Mouse (Mus musculus) Patski (cell line): ENCODE data around the gene Spata48. TPM values are rescaled to one million over a fixed set of nuclear protein-coding genes. Genes with fewer than 3 reads are reported as not detected.

Experiments
- ATAC-seq: fragments of 100-300 bp; one replicate; pipeline ENCODE4 v1.8.0; 2021
- CTCF ChIA-PET: fragments of 350-600 bp; sonication (Branson Sonifier 250); formaldehyde crosslinking; loops from one replicate; lab custom pipeline; 2022; ENCODE audit warnings: inconsistent platforms; lab: Charles Lee
- POLR2A ChIA-PET: fragments of 350-600 bp; sonication (Branson Sonifier 250); formaldehyde crosslinking; loops from one replicate; lab custom pipeline; 2022; ENCODE audit warnings: antibody characterized with exemption, inconsistent platforms; lab: Charles Lee
- DNase-seq: peaks from one replicate; pipeline ENCODE4 v3.0.0-alpha.2; 2011; ENCODE audit warnings: low read depth, low spot score
- H3K27me3 ChIP-seq: fragments of 371-371 bp; one replicate; pipeline ENCODE4 v1.5.1; 2021
- CTCF ChIP-seq: fragments of 100-300 bp; IDR thresholded peaks from one replicate; pipeline ENCODE4 v1.5.1; 2021
- in situ Hi-C: fragments of 300-500 bp; cut with MboI; formaldehyde crosslinking; loops from 3 replicates; pipeline ENCODE4 v1.11.1; 2018; ENCODE audit warnings: low pct_unique_long_range_greater_than_20kb, mixed read lengths
- polyA plus RNA-seq: library from polyadenylated mRNA; unstranded; gene quantifications from one replicate; pipeline ENCODE4 v1.2.3, GENCODE M21; 2021

Gene Spata48
- polyA plus RNA-seq, 1 experiment from 2014 or later, result not detected

DNA sequence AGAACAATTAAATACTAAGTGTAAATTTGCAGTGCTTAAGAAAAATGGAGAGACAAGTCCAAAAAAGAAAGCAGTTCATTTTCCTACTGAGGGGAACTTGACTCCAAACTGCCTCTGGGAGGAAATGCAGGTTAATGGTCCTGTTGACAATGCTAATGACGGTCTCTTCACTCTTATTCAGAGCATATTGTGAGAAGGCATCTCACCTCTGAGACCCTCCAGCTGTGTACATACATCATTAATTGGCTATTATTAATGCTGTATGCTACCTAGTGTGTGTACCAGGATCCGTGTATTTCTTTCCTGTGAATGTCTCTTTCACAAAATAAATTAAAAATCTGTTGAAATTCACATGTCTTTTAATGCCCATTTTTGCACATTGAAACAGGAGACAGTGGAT is 47.5 kb downstream of the Spata48 start:
- no peak for ATAC-seq

DNA sequence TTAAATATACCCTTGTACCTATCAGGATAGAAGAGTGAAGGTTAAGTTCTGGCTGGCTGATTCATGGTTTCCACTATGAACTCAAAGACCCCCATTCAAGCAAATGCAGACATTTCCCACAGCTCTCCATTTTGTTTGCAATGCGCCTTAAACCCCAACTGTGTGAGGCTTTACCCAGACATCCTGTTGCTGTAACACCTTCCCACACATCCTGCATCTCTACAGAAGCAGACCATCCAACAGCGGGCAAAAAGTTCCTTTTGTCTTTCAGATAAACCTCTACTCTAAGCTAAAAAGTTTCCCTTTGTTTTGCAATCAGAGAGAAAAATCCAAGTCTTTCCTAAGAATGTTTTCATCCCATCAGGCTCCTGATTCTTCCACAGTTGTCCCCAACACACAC is 50.2 kb downstream of the Spata48 start:
- CTCF ChIA-PET, result no interaction called here
- no peak for ATAC-seq

More for the DNA sequence above, 47.5 kb downstream of the Spata48 start:
- ChIA-PET POLR2A (no interaction called here), CTCF (no interaction called here)
- no peak for TF ChIP-seq CTCF
- peaks cover 4% of the 10 kb centered on the region for H3K27me3 ChIP-seq
- in situ Hi-C loops, result no loop called here
- no peak for DNase-seq

DNA sequence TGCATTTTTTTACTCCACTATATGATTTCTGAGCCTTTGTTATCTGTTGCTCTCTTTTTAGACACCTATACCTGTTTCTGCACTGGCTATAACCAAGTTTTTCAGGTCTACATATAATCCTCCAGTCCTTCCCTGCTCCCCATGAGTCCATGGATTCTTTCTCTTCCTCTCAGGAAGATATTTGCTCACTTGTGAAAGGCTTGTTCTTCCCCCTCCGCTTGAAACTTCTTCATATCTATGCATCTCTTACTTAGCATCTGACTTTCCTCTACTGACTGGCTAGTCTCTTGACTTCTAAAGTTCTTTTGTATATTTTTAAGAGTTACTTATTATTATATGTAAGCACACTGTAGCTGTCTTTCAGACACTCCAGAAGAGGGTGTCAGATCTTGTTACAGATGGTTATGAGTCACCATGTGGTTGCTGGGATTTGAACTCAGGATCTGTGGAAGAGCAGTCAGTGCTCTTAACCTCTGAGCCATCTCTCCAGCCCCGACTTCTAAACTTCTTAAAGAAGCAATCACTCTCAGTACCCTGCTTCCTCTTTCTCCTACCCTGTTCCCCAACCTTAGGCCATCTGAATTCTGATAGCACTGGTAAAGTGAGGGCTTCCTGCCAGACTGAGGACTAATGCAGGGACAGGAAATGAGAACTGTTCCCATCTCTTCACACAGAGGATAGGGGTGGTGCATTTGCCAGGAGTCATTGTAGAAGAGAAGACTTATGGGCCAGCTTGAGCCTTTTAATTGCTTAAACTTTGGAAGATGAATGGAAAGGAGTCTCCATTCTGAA is 51.3 kb downstream of the Spata48 start:
- no peak for ATAC-seq
- CTCF ChIA-PET, result no interaction called here
- no peak for TF ChIP-seq CTCF
- DNase-seq, result no peak
- in situ Hi-C loops, result no loop called here
- POLR2A ChIA-PET, result no interaction called here
- H3K27me3 ChIP-seq, result peaks cover 15% of the 10 kb centered on the region

More for the DNA sequence above, 50.2 kb downstream of the Spata48 start:
- peaks cover 13% of the 10 kb centered on the region for H3K27me3 ChIP-seq
- DNase-seq, result no peak
- no peak for TF ChIP-seq CTCF
- POLR2A ChIA-PET, result no interaction called here
- in situ Hi-C loops, result no loop called here

DNA sequence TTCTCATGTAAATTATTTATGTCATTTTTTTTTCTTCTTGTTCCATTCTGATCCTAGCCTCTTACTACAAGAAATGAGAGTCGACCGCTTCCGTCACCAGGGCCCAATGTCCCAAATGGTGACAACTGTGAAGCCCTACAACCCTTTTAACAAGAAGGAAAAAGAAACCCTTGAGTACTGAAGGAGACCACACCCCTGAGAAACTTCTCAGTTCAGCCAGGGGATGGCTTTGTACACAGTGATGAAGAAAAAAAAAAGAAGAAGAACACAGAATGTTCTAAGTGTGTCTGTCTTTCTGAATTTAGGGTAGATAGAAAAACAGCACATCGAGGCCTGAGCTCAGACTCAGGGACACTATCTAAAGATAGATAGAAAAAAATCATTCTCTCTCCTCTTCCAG is 53.0 kb downstream of the Spata48 start:
- DNase-seq, result no peak
- ChIA-PET CTCF (no interaction called here), POLR2A (no interaction called here)
- in situ Hi-C loops, result no loop called here
- no peak for ATAC-seq
- H3K27me3 ChIP-seq, result peaks cover 22% of the 10 kb centered on the region
- no peak for TF ChIP-seq CTCF

DNA sequence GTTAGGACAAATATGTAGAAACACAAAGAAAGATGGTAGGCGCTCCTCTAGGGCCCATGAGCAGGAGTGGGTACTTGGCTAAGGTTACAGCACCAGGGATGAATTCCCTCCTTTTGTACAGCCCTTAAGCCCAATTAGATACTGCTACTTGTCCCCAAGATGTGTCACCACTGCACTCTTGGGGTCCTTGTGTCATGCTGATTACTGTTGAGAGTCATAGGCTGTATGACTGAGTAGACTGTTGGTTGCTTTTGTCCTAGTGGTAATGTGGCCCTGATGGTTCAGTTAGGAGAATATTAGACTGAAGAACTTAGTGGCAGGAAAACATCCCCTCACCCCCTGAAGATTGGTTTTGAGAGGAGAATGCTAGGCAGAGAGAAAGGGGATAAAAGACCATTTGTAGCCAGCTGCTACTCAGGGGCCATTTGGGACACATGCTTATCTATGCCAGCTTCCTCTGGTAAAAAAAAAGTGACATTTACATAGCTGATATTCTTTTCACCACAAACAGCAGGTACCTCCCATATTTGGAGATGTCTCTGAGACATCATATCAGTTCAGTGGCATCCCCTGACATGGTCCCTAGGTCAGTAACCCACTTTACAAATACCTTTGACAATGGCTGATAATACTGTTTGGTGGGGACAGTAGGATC is 56.0 kb downstream of the Spata48 start:
- ChIA-PET CTCF (no interaction called here), POLR2A (no interaction called here)
- no peak for ATAC-seq
- in situ Hi-C loops, result no loop called here
- H3K27me3 ChIP-seq, result peaks cover 32% of the 10 kb centered on the region
- DNase-seq, result no peak
- TF ChIP-seq CTCF, result no peak

DNA sequence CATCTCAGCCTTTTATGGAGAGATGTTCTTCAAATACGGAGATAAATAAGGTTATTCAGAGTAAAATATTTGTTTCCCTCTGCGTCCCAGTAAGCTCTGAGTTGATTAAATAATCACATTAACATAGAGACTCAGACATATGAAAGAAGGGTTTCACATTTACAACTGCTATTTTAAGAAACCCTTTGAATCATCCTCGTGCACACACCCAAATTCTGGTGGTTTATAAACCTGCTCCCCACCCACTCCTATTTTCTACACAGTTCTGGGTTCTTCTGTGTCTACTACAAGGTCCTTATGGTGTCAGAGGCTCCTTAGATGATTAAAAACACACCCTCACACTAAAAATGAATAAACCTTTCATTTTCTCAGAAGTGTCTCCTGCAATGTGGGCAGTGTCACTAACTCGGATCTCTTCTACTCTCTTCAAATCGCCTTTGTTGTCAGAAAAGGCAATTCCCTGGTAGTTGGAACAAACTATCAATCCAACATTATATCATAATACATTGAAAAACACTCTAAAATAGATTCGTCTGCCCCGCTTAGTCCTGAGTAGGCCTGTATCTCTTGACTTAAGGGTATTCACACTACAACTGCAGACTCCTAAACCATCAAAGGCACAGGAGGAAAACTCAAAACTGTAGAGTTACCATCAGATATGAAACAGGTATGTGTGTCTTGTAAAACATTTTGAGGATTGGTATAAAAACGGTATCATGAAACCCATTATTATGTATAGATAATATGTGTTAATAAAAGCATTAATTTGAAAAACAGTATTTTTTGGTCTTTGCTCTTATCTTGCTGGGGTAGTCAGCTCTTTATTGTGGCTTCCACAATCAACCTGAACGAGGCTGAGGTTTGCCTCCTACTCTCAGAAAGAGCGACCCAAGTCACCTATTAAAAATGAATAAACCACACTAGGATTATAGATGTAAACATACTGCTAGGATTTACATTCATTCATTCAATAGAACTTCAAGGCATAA is 57.7 kb downstream of the Spata48 start:
- in situ Hi-C loops, result no loop called here
- ChIA-PET POLR2A (no interaction called here), CTCF (no interaction called here)
- no peak for ATAC-seq
- H3K27me3 ChIP-seq, result peaks cover 35% of the 10 kb centered on the region
- TF ChIP-seq CTCF, result no peak
- no peak for DNase-seq

DNA sequence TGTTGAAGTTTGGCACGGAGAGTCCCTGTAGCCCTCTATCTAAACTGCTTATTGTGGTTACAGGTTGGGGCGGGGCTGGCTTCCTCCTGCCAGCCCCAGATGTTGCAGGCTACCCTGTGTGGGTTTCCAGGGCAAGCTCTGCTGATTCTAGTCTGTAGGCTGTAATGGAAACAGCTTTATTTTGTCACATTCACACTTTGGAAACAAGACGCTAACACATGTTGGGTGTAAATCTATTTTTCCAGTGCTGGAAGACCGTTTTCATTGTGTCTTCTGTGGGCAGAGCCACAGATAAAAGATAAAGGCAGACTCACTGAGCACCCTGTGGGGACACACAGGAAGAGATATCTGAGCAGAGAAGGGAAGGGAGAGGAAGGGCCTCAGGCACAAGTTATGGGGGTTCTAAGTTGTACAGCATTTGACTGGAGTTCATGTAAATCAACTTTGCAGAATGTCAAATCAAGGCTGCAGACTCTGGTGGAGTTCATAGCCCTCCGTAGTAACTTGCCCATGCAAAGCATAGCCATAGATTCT is 60.1 kb downstream of the Spata48 start:
- POLR2A ChIA-PET, result no interaction called here
- CTCF ChIA-PET, result interaction anchor here (0.6 kb wide), 1 partner anchor 22 kb away, joined by 3 read pairs; no protein-coding TSS in a partner anchor
- in situ Hi-C loops, result no loop called here
- no peak for ATAC-seq
- peaks cover 23% of the 10 kb centered on the region for H3K27me3 ChIP-seq
- no peak for TF ChIP-seq CTCF
- DNase-seq, result no peak

DNA sequence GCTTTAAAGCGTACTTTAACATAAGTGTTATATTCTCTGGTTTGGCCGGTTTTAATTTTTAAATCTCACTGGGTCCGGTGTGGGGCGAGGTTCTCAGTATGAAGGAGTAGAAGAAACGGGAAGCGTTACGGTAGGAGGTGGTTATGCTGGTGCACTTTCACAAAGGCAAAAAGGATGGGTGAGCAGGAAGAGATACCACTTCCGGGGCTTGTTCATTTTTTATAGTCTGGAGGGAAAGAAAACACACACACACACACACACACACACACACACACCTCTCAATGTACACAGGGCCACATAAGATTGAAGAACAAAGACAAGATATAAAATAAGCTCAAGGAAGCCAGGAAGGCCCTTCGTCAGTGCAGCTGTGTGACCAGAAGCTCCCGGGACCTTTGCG is 66.9 kb downstream of the Spata48 start:
- TF ChIP-seq CTCF, result no peak
- H3K27me3 ChIP-seq, result peaks cover 18% of the 10 kb centered on the region
- in situ Hi-C loops, result no loop called here
- DNase-seq, result no peak
- ChIA-PET POLR2A (no interaction called here), CTCF (no interaction called here)
- no peak for ATAC-seq

DNA sequence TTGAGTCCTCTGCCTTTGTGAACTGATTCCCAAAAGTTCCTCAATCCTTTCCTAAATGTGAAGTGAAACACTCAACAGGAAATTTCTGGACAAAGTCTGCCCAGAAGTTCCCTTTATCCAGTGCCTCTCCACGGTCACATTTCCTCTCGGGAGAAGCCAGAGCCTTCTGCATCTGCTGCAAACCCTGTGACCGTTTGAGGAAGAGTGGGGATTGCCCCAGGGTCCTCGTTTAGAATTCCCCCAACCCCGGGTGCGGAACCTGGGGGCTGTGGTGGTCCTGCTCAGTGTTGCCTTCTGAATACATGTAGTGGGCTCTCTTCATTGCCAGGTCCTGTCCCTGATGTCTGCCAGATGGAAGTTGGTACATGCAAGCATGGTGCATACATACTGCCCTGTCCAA is 67.3 kb downstream of the Spata48 start:
- POLR2A ChIA-PET, result no interaction called here
- no peak for TF ChIP-seq CTCF

DNA sequence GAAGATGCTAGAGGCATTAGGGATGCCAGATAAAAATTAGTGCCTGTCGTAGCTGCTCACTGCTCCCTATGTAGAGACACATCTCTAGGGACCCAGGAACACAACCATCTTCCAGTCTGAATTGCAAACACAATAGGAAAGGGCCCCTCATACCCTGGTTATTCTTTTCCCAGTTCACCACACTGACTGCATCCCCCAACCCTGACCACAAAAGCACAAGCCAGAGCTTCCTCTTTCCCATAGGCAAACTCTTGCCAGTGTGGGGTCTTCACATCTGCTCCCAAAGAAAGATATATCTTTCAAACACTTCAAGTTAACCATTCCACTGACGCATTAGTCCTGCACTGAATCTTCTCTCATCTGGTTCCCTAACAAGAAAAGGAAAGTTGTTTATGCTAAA is 68.2 kb downstream of the Spata48 start:
- in situ Hi-C loops, result no loop called here
- POLR2A ChIA-PET, result no interaction called here
- H3K27me3 ChIP-seq, result peaks cover 15% of the 10 kb centered on the region
- CTCF ChIA-PET, result no interaction called here
- TF ChIP-seq CTCF, result no peak
- ATAC-seq, result no peak
- no peak for DNase-seq

More for the DNA sequence above, 67.3 kb downstream of the Spata48 start:
- in situ Hi-C loops, result no loop called here
- ATAC-seq (no peak), DNase-seq (no peak)
- peaks cover 15% of the 10 kb centered on the region for H3K27me3 ChIP-seq
- CTCF ChIA-PET, result no interaction called here
